Mouse (Mus musculus) embryo, embryonic 10 days (tissue): Measurements from ENCODE around the gene Vps13d.

Source experiments
- DNase-seq: peaks from one replicate; pipeline ENCODE4 v3.0.0-alpha.2; 2015; ENCODE audit warnings: low spot score

Gene Vps13d

DNA sequence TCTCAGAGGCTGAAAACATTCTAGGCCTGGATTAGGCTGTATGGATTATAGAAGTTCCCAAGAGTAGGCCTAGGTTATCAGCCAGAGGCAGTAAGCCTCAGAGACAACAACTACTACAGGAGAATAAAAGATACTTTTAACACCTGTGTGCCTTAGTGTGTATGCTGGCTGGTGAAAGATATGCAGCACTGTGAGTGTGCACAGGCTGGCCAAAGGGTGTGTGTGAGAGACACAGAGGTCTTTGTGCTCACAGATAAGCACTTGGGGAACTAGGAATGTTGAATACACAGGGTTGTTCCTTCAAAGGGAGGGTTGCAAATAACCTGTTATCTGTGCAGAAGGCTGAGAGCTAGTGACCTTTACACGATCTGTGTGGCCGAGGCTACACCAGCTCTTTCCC, 115.5 kb downstream of the Vps13d start:
- no peak for DNase-seq

DNA sequence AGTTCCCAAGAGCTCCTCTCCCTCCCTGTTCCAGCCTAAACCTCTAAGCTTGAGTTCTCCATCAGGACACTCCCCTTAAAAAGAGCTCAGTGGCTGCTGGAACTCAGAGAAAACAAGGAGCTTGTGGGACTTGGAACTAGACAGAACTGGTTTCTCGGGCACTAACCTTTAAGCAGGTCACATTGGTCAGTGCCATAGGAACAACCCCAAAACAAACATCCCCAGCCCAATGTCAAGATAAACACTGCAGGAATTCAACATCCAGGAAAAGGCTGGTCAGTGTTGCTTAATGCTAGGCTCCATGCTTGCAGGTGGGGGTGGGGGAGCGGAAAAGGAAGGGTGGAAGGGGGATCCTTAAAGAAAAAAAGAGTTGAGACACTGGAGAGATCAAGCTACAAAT, 120.5 kb downstream of the Vps13d start:
- no peak for DNase-seq

DNA sequence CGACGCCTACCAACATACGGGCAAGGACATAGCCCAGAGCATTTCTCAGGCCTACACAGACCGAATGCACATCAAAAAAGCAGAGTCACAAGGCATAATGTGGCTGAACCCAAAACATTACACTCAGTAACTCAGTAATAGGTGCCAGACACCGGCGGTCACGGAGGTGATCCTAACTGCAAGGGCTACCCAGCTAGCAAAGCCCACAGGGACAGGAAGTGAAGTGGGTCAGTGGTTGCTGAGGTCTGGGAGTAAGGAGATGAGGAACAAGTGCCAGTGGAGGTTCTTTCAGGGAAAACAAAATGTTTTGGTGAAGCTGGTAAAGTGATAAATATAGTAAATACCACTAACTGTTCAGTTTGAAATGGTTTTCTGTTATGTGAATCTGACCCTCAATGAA, 121.1 kb downstream of the Vps13d start:
- no peak for DNase-seq

DNA sequence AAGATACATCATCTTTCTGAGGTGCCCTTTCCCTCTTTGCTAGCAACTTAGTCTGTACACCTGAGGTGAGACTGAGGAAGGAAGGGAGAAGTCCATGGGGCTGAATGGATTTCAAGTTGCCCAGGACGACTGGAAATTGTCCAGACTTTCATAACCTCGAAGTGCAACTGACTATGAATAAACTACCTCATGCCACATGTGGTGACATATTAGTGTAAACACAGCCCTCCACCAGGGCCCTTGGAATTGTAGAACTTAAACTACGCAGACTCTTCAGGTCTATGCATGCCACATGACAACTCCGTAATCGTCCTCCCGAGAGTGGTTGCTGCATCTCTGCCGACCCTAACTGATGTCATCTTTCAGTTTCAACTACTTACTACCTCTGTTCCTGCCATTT, 122.9 kb downstream of the Vps13d start:
- DNase-seq = no peak

DNA sequence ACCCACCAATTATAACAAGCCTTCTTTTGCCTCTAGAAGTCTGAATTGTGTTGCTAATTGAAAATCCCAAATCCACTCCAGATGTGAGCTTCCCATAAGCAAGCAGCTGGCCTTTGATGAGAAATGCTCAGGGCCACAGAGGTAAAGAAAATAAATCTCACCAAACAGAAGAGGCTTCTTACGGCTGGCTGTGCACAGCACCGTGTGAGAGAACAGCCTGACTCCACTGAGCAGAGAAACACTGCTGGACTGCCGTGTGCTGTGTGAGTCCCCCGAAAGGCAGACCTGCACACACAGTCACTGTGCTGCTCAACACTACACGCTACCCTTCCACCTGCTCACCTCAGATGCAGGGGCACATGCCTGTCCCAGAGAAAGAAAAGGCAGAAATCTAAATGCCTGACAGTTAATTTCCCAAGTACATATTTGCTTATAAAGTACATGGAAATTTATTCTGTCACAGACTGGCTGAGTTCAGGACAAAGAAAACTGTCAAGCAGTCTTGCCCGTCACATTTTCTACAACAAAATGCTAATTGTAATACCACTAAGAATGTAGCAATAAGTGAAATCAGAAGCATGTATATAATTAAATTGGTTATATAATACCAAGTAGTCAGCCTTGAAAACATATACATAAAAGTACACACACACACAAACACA, 127.7 kb downstream of the Vps13d start:
- DNase-seq = peak; percentile 74

DNA sequence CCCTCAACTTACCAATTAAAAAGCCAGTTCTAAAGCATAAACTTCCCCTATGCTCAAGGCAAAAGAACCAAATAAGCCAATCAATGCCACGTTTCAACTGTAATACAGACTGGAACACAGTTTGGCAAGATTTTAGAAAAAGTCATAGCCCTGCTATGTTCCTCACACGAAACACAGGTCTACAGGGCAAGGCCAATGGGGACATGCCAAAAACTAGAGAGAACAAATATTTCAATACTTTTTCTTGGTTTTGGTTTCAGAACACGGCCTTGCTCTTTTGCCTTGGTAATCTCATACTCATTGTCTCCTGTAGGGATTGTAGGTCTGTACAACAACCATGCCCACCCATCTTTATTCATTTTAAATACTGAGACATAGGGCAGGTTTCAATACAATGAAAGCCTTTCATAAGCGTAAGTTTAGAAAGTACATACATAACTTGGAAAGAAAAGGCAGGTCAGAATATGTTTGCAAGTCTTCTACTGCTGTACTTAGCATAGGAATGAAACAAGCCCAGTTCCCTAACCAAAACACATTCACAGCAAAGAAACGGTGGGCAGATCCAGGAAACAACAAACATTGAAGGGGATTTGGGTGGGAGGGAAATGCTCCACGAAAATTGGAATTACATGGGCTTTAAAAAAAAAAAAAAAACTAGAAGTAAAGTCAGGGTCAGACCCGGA, 128.3 kb downstream of the Vps13d start:
- no peak for DNase-seq

DNA sequence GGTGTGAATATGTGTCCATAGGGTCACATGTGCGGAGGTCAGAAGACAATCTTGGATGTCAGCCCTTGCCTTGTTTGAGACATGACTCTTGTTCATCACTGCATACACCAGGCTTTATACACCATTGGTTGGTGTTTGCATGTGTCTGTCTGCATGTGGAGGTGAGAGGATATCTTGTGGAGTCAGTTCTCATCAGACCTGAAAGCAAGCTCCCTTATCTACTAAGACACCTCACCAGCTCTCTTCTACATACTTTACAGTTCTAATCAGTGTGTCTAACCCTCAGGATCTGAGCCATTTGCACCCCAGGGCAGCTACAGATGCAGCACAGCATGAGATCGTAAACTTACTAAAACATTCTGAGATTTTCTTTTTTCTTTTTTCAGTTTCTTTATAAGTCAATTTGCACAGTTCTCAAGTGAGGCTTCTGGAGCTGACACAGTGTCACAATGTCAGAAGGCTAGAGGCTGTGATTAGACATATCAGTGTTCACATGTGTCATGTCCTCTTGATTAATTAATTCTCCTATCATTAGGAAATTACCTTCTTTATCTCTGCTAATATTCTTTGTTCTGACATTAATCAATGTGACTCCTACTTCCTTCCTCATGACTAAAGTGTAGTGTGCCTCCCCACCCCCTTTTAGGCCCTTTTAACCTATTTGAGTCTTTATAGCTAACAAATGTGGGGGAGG, 135.9 kb downstream of the Vps13d start:
- no peak for DNase-seq

DNA sequence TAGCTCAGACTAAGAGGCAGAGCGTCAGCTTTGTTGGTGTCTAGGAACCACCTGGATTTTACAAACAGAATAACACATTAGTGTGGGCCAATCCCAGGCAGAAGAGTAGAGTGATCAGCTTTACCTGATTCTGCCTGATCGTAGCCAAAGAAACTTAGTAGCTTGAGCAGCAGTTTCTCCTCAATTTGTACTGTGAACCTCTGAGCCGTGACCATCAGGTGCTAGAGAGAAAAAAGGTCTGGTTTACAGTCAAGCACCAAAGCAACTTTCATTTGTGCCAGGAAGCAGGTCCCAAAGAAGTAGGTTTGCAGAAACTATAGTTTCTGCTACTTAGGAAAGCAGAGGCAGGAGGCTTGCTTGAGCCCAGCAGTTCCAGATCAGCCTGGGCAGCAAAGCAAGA, 138.5 kb downstream of the Vps13d start:
- DNase-seq = no peak

DNA sequence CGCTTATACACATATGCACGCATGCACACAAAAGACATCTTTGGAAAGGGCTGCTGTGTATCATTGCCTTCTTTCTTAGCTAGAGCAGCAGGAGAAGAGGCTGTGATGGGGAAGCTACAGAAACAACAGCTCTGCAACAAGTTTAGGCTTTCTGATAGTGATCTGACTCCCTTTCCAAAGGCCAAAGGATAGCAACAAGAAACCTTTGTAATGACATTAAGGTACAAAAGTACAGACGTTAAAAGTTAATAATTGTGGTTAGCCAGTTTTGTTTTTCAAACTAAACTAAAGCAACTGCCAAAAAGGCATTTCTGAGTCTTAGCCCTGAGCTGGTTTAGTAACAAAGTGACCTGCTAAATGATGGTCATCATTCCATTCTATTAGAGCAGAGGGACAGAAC, 139.0 kb downstream of the Vps13d start:
- no peak for DNase-seq

DNA sequence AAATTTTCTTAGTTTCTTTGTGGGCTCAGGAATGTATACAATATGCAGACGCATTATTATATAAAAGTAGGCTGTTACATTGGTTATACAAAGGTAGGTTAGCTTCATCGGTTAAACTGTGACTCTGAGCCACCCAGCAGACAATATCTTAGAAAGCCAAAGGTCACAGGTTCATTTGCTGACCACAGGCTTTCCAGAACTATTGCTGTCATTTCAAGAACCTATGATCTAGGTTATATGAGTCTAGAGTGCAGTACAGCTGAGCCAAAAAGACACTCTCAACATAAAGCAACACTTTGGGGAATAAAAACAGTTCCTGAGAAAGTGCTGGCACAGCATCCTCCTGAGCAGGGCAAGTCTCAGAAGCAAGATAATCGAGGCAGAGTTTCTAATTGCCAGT, 140.4 kb downstream of the Vps13d start:
- DNase-seq = no peak

DNA sequence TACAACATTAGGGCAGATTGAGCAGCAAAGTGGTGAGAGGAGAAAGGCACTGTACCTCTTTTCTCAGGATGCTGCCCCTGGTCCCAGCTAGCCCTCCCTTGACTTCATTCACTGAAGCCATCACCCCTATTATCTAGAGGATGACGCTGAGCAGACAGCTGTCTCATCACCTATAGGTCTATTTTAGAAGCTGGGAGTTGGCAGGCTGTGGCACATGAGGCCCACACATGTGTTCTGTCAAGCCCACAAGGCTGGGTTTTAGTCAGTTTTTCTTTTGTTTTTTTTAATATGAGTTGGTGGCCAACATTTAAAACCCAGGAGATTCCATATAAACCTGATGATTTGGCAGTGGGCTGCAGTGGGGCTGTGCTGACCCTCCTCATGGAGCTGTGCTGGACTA, 142.1 kb downstream of the Vps13d start:
- DNase-seq = no peak

DNA sequence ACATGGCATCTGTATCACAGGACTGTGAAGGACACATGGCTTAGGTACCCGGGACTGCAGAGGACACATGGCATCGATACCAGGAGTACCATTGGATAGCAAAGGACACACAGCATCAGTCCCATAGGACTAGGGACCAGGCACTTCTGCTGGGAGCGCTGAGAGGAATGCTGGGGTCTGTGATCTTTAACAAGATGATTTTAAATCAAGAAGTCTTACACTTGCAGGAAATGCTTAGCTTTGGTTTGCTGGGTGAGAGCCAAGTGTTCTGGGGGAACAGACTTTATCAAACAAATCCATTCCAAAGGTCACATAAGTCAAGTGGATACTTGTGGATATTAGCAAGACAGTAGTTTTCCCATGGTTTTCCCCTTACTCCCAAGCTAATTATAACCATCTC, 142.5 kb downstream of the Vps13d start:
- DNase-seq = no peak

DNA sequence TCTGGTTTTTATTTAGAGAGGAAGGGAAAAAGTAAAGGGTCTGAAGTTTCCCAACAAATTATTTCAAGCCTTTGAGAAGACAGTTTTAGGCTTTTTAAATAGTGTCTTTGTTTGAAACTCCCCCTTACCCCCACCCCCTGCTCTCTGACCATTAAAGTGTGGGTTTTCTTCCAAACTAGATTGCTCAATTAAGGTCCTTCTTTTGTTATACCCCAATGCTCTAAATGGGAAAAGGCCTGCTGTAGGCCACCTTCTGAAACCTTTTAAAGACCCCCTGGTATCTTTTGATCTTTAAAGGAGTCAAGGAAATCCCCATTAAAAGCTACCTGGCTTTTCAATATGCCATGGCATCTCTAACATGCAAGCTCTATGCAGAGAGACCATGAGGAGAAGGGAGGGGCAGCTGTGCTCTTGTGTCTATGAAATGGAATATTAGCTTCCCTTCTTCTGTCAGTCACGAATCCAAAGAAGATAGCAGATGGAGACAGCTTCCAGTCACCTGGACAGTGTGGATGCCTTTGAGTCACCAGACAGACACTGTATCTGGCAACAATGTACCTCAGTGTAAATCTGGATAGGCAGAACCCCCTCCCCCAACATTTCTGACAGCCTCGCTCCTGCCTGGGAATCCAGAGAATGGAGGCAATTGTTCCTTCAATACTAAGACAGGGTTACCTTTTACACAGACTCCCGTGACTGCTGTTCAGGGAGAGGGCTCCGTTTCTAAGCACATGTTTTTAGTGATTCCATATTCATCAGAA, 143.4 kb downstream of the Vps13d start:
- DNase-seq = no peak

DNA sequence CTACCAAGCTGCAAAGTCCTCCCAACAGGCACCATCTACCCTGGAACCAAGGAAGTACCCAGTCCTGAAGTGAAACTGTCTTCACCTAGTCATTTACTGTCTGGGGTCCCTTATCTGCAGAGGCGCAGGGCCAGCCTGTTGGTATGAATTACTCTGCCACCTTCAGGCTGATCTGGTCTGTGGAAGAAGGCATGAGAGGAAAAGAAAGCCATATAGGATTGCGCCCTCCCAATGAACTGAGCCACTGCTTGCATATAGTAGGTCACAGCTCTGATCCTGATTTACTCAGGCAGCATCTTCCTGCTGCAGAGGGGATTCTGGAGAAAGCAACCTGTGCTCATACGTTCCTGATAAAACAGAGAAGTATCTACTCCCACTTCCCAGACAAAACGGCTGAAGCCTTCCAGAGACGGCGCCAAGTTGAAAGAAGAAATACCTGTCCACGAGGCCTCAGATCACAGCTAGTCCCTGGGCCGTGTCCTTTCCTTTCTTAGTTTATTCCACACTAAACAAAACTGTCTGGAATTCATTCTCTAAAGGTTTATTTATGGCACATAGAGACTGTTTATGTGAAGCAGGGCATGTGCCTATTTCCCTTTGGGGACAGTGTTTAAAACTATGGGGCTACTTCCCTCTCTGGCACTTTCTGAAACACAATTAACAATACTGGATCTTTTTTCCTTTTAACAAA, 144.1 kb downstream of the Vps13d start:
- peak; percentile 60 for DNase-seq

DNA sequence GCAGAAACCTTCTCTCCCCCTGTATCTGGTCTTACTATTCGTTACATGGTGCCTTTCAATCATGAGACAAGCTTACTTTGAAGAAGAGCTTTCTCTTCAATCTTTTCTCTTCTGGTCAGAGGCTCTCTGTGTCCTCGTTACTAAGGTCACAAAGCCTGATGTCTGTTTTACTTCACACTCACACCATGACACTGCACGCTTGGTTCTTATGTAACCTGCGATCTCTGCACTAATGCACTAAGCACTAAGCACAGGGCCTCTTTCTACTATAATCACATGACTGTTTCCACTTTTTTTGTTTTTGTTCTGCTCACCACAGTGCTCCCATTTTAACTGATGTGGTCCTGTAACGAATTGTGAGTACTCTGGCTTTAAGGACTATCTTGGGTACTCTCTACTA, 146.8 kb downstream of the Vps13d start:
- no peak for DNase-seq

DNA sequence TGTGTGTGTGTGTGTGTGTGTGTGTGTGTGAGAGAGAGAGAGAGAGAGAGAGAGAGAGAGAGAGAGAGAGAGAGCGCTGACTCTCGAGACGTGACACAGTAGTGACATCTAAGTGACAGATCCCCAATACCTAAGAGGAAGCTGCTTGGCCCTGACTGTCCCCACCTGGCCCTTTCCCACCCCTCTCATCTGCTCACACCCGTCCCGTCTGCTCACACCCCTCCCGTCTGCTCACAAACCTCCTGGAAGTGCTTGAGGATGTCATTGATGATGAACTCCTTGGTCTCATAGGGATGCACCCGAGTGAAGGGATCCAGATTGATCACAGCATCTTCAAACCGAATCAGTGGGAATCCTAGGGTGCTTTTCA, 148.8 kb downstream of the Vps13d start:
- DNase-seq = no peak

DNA sequence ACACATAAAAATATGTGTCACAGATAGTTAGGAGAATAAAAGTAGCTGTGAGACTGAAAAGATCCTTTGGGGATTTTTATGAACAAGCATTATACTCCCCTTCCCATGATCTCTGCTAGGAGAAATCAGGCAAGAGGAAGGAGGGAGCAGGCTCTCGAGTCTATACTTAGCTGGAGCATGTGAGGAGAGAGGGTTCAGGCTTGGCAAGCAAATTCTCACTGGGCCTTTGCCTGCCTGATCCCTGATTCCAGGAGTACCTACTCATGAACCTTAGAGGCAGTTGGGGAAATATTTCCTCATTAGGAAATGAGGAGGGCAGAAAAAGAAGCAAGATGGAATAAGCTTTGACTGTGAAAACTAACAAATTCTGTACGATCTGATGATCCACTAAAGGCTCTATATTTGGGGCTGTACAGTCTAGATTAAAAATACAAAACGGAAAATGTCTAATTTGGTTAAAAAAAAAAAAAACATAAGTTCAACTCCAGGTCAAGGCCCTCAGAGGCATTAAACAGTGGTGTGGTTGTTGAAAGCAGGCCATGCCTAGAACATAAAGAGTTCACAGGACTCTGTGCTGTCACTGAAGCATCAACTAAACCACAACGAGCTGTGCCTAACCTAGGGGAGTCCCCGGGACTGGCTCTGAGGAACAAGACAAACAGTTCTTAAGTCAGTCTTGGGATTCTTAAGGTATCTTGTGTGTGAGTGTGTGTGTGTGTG, 149.3 kb downstream of the Vps13d start:
- DNase-seq = no peak

DNA sequence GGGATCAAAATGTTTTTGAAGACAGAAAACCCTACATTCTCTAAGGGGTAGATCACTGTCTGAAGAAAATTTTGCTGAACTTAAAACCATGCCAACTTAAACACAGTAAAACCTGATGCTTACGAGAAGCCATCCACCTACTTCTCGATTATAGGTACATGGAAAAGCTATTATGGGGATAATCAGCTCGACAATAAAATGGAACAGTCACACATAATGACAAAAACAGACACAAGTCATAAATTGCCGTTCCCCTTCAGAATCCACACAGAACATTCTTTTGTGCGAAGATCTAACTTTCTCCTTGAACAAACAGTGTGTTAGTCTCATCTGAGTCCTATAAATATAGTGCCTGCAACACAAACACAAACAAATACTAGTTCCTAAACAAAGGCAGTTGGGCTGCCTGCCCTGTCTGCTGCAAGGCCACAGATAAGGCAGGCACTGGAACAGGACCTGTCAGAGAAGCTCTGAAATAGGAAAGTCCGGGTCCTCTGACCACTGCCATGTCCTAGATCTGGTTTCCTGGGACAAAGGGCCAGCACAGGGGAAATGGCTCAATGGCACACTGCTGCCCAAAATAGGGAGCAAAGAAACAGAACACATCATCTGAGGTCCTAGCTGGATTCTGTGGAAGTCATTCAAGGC, 153.5 kb downstream of the Vps13d start:
- DNase-seq = no peak

DNA sequence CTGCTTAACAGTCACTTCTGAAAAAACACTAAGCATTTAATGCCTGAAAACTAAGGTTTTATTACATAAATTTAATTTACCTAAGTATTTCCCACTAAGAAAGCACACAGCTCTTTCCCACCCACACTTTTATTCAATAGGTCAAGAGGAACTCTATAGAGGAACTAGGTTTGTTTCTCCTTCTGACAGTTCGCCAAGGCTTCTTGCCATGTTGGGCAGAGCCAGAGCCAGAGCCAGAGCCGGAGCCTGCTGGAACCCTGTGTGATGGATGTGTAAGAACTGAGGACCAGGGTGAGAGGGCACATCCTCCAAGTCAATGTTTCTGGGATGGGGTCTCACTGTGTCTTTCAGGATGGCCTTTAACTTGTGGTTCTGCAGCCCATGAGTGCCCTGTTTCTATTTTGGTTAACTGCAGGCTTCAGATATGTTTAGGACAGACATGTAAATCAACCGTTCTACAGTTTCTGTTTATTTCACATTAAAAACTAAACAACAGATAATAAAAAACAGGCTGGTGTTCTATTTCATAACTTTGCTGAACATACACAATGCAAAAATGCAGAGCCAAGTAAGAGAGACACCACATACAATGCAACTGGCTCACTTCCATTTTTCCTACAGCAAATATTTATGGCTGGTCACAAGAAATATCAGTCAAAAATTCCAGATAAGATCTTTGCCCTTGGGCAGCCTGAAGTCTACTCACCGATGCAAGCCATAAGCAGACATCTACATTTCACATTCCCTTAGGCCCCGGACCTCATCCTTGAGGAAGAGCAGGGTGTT, 157.0 kb downstream of the Vps13d start:
- no peak for DNase-seq

DNA sequence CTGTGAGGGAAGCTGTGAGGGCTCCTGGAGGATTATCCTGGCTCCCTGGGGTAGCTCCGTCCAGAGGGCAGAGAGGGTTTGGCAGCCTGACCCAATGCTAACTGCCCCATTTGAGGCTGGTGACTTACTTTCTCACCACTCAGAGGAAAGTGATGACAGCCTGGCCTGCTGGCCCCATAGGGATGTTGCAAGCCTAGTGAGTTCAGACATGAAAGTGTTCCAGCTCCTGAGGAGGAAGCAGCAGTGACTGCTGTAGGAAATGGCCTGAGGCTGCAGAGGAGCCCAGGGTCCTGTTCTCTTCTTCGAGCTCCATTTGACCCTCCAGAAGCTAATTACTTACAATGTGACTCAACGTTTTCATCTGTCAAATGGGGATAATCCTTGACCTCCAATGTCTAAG, 157.8 kb downstream of the Vps13d start:
- DNase-seq = no peak
